Mouse (Mus musculus) liver, embryonic 12.5 days (tissue): ENCODE data around the gene Cbfa2t3. TPM values are rescaled to one million over a fixed set of nuclear protein-coding genes. Genes with fewer than 3 reads are reported as not detected.
A peak's percentile ranks its signal among the peaks of the same experiment; 100 is the strongest.

Source experiments
- ATAC-seq: fragments of 200-750 bp; cut with Nextera tagmentation; 2 replicates; pipeline ENCODE4 v1.8.0; 2017; ENCODE audit warnings: moderate number of reproducible peaks, mild to moderate bottlenecking, moderate library complexity
- H3K27ac ChIP-seq: fragments of 300-500 bp; sonication (generic); 2 replicates; pipeline ENCODE4 v1.5.1; 2016; ENCODE audit warnings: mild to moderate bottlenecking
- H3K27me3 ChIP-seq: fragments of 300-500 bp; sonication (generic); replicated peaks from 2 replicates; pipeline ENCODE4 v1.6.1; 2016; ENCODE audit warnings: mild to moderate bottlenecking, moderate library complexity
- H3K36me3 ChIP-seq: fragments of 300-500 bp; sonication (generic); 2 replicates; pipeline ENCODE4 v1.6.1; 2016; ENCODE audit warnings: mild to moderate bottlenecking, moderate library complexity
- H3K4me1 ChIP-seq: fragments of 300-500 bp; sonication (generic); 2 replicates; pipeline ENCODE4 v1.6.1; 2016
- H3K4me2 ChIP-seq: fragments of 300-500 bp; sonication (generic); 2 replicates; pipeline ENCODE4 v1.6.1; 2016; ENCODE audit warnings: mild to moderate bottlenecking, moderate library complexity
- H3K4me3 ChIP-seq: fragments of 300-500 bp; sonication (generic); 2 replicates; pipeline ENCODE4 v1.5.1; 2016; ENCODE audit warnings: mild to moderate bottlenecking, moderate library complexity
- H3K9ac ChIP-seq: fragments of 300-500 bp; sonication (generic); 2 replicates; pipeline ENCODE4 v1.6.1; 2016; ENCODE audit warnings: mild to moderate bottlenecking, moderate library complexity
- H3K9me3 ChIP-seq: fragments of 300-500 bp; sonication (generic); replicated peaks from 2 replicates; pipeline ENCODE4 v1.6.1; 2016; ENCODE audit warnings: mild to moderate bottlenecking, moderate library complexity
- WGBS: fragments of 180-500 bp; shearing (Covaris S2); methylation state at CpG from one replicate; pipeline ENCODE4 v1.1.7; 2016; ENCODE audit not compliant: insufficient replicate concordance; 5-methylcytosine and 5-hydroxymethylcytosine counted together
- polyA plus RNA-seq: library from polyadenylated mRNA; unstranded; fragments of >200 nt; fragmentation: Nextera tagmentation; extraction: Ambion mirVana; gene quantifications from 2 replicates; pipeline ENCODE4 v1.2.1, GENCODE M21; 2016

Gene Cbfa2t3
- polyA plus RNA-seq, 1 experiment from 2014 or later, result 7.7 TPM

DNA sequence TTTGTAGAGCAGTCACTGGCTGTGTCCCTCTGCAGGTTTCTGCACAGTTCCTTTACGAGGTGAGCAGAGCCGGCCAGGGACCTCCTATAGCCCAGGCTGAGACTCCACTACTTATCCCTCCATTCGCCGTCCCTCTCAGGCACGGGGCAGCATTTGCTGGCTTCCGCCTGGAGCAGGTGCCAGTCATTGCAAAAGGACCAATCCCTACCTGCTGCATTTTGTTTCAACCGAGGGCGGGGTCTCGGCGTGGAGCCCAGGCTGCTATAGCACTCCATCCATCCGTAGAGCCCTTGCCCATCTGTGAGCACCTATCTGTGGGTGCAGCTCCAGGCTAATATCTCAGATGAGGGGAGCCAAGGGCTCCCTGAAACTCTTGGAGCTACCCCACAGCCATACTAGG lies 28.9 kb downstream of the Cbfa2t3 start:
- no peak overlapping the region for H3K27ac ChIP-seq
- no peak for ATAC-seq
- H3K36me3 ChIP-seq, result peaks cover 70% of the 10 kb centered on the region
- H3K4me1 ChIP-seq, result peaks cover 76% of the 10 kb centered on the region
- H3K9ac ChIP-seq, result no peak overlapping the region
- no peaks in the 10 kb centered on the region for H3K9me3 ChIP-seq
- no peak overlapping the region for H3K4me3 ChIP-seq
- H3K27me3 ChIP-seq, result peaks cover 59% of the 10 kb centered on the region
- no peak overlapping the region for H3K4me2 ChIP-seq
- 74% methylated on average over 11 of the region's 11 CpGs for WGBS

- Histone ChIP-seq H3K27ac (no peak overlapping the region), H3K4me2 (no peak overlapping the region), H3K4me3 (no peak overlapping the region), H3K9me3 (no peaks in the 10 kb centered on the region), H3K27me3 (peaks cover 52% of the 10 kb centered on the region), H3K36me3 (peaks cover 70% of the 10 kb centered on the region), H3K9ac (no peak overlapping the region), H3K4me1 (peaks cover 76% of the 10 kb centered on the region)
- no peak for ATAC-seq
- 61% methylated on average over 5 of the region's 5 CpGs for WGBS
These were observed 29.5 kb downstream of the Cbfa2t3 start for GRCm38 (mm10) chr8:122669370-122669769.

DNA sequence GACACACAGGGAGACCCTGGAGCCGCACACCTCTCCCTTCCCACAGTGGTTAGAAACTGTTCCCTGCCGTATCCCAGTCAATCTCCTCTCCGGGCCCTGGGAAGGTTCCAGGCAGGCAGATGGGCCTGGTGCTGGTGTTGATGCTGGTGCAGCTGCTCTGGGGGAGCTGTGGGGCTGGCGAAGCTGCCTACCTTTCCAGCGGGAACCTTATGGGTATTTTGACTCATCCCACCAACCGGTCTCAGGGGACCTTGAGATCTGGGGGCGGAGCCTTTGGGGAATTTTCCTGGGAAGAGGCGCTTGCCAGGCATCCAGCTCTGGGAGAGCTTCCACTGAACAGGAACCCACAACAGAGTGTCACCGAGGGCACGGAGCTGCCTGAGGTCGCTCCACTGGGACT lies 31.1 kb downstream of the Cbfa2t3 start:
- Histone ChIP-seq H3K4me3 (no peak overlapping the region), H3K9me3 (no peaks in the 10 kb centered on the region), H3K4me2 (peak overlapping the region; percentile 64), H3K36me3 (peaks cover 59% of the 10 kb centered on the region), H3K4me1 (peaks cover 75% of the 10 kb centered on the region), H3K9ac (no peak overlapping the region), H3K27me3 (peaks cover 42% of the 10 kb centered on the region), H3K27ac (no peak overlapping the region)
- WGBS, result 82% methylated on average over 11 of the region's 11 CpGs
- ATAC-seq, result no peak

GRCm38 (mm10) chr8:122666827-122667226 lies 32.1 kb downstream of the Cbfa2t3 start:
- Histone ChIP-seq H3K27me3 (peaks cover 32% of the 10 kb centered on the region; the same call in 1 of the 2 replicates), H3K36me3 (peaks cover 58% of the 10 kb centered on the region), H3K4me1 (peaks cover 74% of the 10 kb centered on the region), H3K4me2 (peak overlapping the region; percentile 64), H3K4me3 (peak overlapping the region; percentile 16; the same call in 1 of the 2 replicates), H3K27ac (peak overlapping the region; percentile 31), H3K9me3 (no peaks in the 10 kb centered on the region), H3K9ac (peak overlapping the region; percentile 45)
- WGBS, result 21% methylated on average over 12 of the region's 12 CpGs
- peak; percentile 14; the same call in 1 of the 2 replicates for ATAC-seq

DNA sequence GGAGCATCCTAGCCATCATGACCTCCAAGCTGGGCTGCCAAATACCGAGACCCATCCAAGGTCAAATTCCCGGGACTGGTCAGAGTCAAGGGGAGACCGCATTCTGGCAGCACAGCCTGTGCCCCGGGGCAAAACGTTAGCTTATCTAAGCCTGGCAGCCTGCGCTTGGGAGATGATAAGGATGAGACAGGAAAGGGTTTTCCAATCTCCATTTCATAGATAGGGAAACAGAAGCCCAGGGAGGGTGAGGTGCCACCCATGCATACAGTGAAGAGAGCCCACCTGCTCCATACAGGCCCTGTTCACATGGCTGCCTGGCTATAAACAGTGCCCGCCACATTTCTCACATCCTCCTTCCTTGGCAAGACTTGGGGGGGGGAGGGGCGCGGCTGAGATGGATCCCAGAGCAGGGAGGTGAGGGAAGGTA lies 32.6 kb downstream of the Cbfa2t3 start:
- peak overlapping the region; percentile 64 for H3K4me2 ChIP-seq
- ATAC-seq, result peak; percentile 88

DNA sequence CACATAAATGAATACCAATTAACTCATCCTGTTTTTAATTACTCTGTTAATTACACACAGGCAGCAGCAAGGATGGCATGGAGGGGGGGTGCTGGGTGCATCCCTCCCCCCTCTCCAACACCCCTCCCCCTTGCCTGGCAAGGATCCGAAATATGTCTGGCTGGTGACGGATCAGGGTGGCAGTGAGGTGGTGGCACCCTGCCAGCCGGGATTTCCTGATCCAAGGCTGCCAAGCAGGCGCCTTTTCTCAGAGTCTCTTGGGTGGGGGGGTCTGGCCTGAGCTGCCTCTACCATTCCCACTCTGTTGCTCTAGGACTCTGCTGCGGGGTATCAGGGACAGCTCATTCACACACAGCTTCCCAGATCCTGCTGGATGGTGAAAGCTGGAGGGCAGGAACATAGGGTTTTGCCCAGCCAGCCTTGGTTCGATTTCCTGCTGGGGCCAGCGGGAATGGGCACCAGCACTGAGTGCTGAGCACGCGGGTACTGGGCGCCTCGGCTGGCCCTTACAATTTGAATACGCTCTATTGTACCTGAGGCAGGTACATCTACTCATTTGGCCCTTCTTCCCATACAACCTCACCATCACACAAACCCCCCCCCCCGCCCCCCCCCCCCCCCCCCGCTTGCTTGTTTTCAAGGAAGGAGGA lies 33.1 kb downstream of the Cbfa2t3 start:
- peaks cover 22% of the 10 kb centered on the region; the same call in 1 of the 2 replicates for H3K27me3 ChIP-seq
- H3K4me1 ChIP-seq, result peaks cover 79% of the 10 kb centered on the region
- peak overlapping the region; percentile 64 for H3K4me2 ChIP-seq
- H3K27ac ChIP-seq, result peak overlapping the region; percentile 31
- peaks cover 59% of the 10 kb centered on the region for H3K36me3 ChIP-seq
- H3K4me3 ChIP-seq, result peak overlapping the region; percentile 16; the same call in 1 of the 2 replicates
- no peak for ATAC-seq
- 69% methylated on average over 12 of the region's 14 CpGs for WGBS
- no peaks in the 10 kb centered on the region for H3K9me3 ChIP-seq
- peak overlapping the region; percentile 45 for H3K9ac ChIP-seq

More for the DNA sequence above, 32.6 kb downstream of the Cbfa2t3 start:
- Histone ChIP-seq H3K27me3 (peaks cover 28% of the 10 kb centered on the region; the same call in 1 of the 2 replicates), H3K4me3 (peak overlapping the region; percentile 16; the same call in 1 of the 2 replicates), H3K36me3 (peaks cover 60% of the 10 kb centered on the region), H3K9me3 (no peaks in the 10 kb centered on the region), H3K27ac (peak overlapping the region; percentile 31), H3K4me1 (peaks cover 75% of the 10 kb centered on the region), H3K9ac (peak overlapping the region; percentile 45)
- 5% methylated on average over 9 of the region's 9 CpGs for WGBS

DNA sequence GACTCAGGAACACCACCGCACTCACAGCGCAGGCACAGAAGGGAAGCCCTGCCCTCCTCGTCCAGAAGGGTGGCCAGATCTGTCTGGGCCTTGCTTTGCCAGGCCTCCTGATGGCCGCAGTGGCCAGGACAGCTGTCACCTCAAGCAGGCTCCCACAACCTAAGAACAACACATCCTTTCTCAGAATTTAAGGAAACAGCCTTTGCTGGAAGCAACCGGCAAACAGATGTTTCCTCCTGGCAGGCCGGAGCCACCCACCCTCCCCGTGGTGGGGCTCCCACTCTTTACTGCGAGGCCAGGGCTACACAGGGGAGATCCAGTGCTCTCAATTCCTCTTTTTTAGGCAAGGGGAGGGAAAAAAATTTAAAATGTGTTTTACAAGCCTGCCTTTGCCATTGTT lies 33.7 kb downstream of the Cbfa2t3 start:
- Histone ChIP-seq H3K4me1 (peaks cover 76% of the 10 kb centered on the region), H3K36me3 (peaks cover 57% of the 10 kb centered on the region), H3K4me2 (no peak overlapping the region), H3K9me3 (no peaks in the 10 kb centered on the region), H3K27me3 (peaks cover 17% of the 10 kb centered on the region; the same call in 1 of the 2 replicates), H3K4me3 (no peak overlapping the region), H3K27ac (0 out of 2 replicates have a peak overlapping the region, but pooled peaks have one; percentile 13), H3K9ac (no peak overlapping the region)
- WGBS, result 60% methylated on average over 8 of the region's 8 CpGs
- no peak for ATAC-seq

GRCm38 (mm10) chr8:122663670-122664069 lies 35.2 kb downstream of the Cbfa2t3 start:
- H3K27me3 ChIP-seq, result peaks cover 8% of the 10 kb centered on the region; the same call in 1 of the 2 replicates
- H3K4me1 ChIP-seq, result peaks cover 61% of the 10 kb centered on the region
- H3K9me3 ChIP-seq, result no peaks in the 10 kb centered on the region
- WGBS, result 84% methylated on average over 5 of the region's 5 CpGs
- no peak overlapping the region for H3K27ac ChIP-seq
- H3K4me3 ChIP-seq, result no peak overlapping the region
- no peak overlapping the region for H3K4me2 ChIP-seq
- no peak overlapping the region for H3K9ac ChIP-seq
- ATAC-seq, result no peak
- H3K36me3 ChIP-seq, result peaks cover 49% of the 10 kb centered on the region

DNA sequence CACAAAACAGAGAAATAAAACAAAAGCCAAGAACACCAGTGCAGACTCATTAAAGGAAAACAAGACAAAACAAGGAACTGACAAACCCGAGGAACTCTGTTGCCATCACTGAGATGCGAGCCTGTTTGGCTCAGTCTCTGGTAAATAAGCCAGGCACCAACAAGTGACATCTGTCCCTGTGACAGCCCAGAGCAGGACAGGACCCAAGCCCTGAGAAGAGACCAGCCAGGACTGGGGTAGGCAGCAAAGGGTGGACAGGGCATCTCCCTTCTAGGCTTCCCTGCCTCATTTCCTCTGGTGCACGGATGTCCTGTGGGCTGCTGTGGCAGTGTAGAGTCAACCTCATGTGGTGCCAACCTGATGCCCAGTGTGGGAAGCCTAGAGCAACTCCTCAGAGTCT lies 35.8 kb downstream of the Cbfa2t3 start:
- Histone ChIP-seq H3K9ac (no peak overlapping the region), H3K4me1 (peaks cover 55% of the 10 kb centered on the region), H3K4me3 (no peak overlapping the region), H3K9me3 (no peaks in the 10 kb centered on the region), H3K36me3 (peaks cover 53% of the 10 kb centered on the region), H3K4me2 (no peak overlapping the region), H3K27ac (no peak overlapping the region), H3K27me3 (peaks cover 6% of the 10 kb centered on the region; the same call in 1 of the 2 replicates)
- no peak for ATAC-seq
- 69% methylated on average over 3 of the region's 3 CpGs for WGBS

GRCm38 (mm10) chr8:122661894-122662293 lies 37.0 kb downstream of the Cbfa2t3 start:
- 84% methylated on average over 2 of the region's 2 CpGs for WGBS
- no peak for ATAC-seq
- no peak overlapping the region for H3K4me3 ChIP-seq

DNA sequence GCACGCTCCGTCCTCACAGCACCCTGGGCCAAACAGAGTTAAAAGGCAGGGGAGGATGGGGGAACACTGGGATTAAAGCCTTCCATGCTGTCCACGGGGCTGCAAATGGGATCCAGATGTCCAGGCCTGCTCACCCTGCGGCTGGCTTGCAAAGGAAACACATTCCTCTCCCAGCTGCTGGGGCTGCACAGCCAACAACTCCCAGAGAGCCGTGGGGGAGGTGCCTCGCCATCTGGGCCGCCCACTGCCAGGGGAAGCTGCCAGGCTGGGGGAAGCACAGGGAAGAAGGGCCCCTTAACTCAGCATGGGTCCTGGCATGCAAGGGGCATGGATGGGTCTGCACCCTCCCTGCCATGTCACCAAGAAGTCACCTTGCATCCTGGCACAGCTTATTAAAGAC lies 37.8 kb downstream of the Cbfa2t3 start:
- no peak for ATAC-seq
- peaks cover 52% of the 10 kb centered on the region for H3K36me3 ChIP-seq
- H3K4me1 ChIP-seq, result peaks cover 40% of the 10 kb centered on the region
- no peak overlapping the region for H3K4me2 ChIP-seq
- no peaks in the 10 kb centered on the region for H3K9me3 ChIP-seq
- 0 out of 2 replicates have a peak overlapping the region, but pooled peaks have one; percentile 10 for H3K27ac ChIP-seq
- H3K27me3 ChIP-seq, result no peaks in the 10 kb centered on the region
- no peak overlapping the region for H3K4me3 ChIP-seq
- WGBS, result 73% methylated on average over 7 of the region's 7 CpGs
- no peak overlapping the region for H3K9ac ChIP-seq

More at GRCm38 (mm10) chr8:122661894-122662293, 37.0 kb downstream of the Cbfa2t3 start:
- no peaks in the 10 kb centered on the region for H3K9me3 ChIP-seq
- no peak overlapping the region for H3K9ac ChIP-seq
- H3K4me2 ChIP-seq, result no peak overlapping the region
- H3K27me3 ChIP-seq, result no peaks in the 10 kb centered on the region
- peaks cover 52% of the 10 kb centered on the region for H3K36me3 ChIP-seq
- no peak overlapping the region for H3K27ac ChIP-seq
- peaks cover 43% of the 10 kb centered on the region for H3K4me1 ChIP-seq

DNA sequence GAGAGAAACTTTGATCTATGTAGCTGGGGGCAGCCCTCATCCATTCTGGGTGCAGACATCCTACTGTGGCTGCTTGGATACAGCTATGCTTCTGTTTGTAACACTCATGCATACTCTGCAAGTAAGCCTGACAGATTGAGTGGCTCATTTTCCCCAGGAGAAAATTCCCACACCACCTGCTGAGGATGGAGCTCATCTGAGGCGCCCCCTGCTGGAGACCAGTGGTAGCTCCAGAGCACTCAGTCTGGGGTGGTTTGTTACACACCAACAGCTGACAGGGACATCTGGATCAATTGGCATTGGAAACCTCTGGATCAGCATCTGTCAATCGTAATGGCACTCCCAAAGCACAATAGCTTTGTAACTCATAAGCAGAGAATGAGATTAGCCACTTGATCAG lies 38.9 kb downstream of the Cbfa2t3 start:
- Histone ChIP-seq H3K4me2 (no peak overlapping the region), H3K36me3 (peaks cover 52% of the 10 kb centered on the region), H3K27me3 (no peaks in the 10 kb centered on the region), H3K4me1 (peaks cover 36% of the 10 kb centered on the region), H3K27ac (no peak overlapping the region), H3K9me3 (no peaks in the 10 kb centered on the region), H3K4me3 (no peak overlapping the region), H3K9ac (no peak overlapping the region)
- 47% methylated on average over 2 of the region's 2 CpGs for WGBS
- ATAC-seq, result no peak
